Mouse (Mus musculus) erythroblast, embryonic 14.5 days (primary cell): ENCODE measurements around the gene Olfr222.

Source experiments
- GATA1 ChIP-seq: IDR thresholded peaks from 2 replicates; pipeline ENCODE4 v1.6.1; 2012; ENCODE audit warnings: low read length, inconsistent platforms, mixed read lengths
- TAL1 ChIP-seq: IDR thresholded peaks from 3 replicates; pipeline ENCODE4 v1.6.1; 2012; ENCODE audit warnings: low read length, inconsistent platforms, mixed read lengths

DNA sequence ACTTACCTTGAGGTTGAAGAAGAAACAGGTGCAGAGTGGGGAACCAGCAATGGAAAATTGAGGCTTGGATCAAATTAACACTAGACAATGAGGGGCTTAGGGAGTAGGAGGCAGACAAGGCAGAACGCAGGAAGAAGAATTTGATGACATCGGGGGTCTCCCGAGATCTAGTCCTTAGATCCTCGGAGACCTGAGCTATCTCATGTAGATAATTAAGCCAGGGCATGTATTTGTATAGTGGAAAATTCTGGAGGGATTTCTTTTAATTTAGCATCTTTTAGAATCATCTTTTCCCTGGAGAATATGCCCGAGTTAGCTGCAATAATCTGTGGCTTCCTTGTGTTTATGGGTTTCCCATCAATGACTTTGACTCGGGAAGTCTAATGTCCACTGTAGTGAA lies 17.2 kb upstream of the Olfr222 start, which contains the start of gene Olfr223:
- TF ChIP-seq GATA1 (no peak), TAL1 (no peak)
